Mouse (Mus musculus): ENCODE measurements around the gene Hdgfl3.

- no peak for TF ChIP-seq CTCF (IDR thresholded peaks at IDR 0.05; ENCODE audit: low read depth)
- no peak for TF ChIP-seq EP300 (IDR thresholded peaks at IDR 0.05; ENCODE audit: low read depth)
These were observed 94.5 kb downstream of the Hdgfl3 start for GRCm38 (mm10) chr7:81839746-81840145.

Data from heart, postnatal 0 days (tissue).